Mouse (Mus musculus) C2C12 (cell line): ENCODE measurements around the gene Trnt1. TPM values are rescaled to one million over a fixed set of nuclear protein-coding genes. Genes with fewer than 3 reads are reported as not detected.
A peak's percentile ranks its signal among the peaks of the same experiment; 100 is the strongest.

Source experiments
- H3K27me3 ChIP-seq: one replicate; pipeline ENCODE4 v1.6.1; 2011; ENCODE audit not compliant: control insufficient read depth, insufficient read depth, insufficient read length
- H3K36me3 ChIP-seq: one replicate; pipeline ENCODE4 v1.6.1; 2011; ENCODE audit not compliant: control insufficient read depth, insufficient read depth
- H3K4me3 ChIP-seq: one replicate; pipeline ENCODE4 v1.5.1; 2011; ENCODE audit warnings: mild to moderate bottlenecking, control low read depth; ENCODE audit not compliant: poor library complexity, insufficient read depth, severe bottlenecking
- H3K79me2 ChIP-seq: one replicate; pipeline ENCODE4 v1.6.1; 2011; ENCODE audit not compliant: control insufficient read depth, insufficient read depth
- H3K79me3 ChIP-seq: one replicate; pipeline ENCODE4 v1.6.1; 2011; ENCODE audit warnings: low read depth, control low read depth
- H3ac ChIP-seq: one replicate; pipeline ENCODE3; 2011; ENCODE audit warnings: low read depth; ENCODE audit not compliant: control insufficient read depth, insufficient read length
- CEBPB ChIP-seq: IDR thresholded peaks from one replicate; pipeline ENCODE4 v1.6.1; 2011; ENCODE audit warnings: low read depth, mild to moderate bottlenecking, control low read depth, moderate library complexity
- CTCF ChIP-seq: IDR thresholded peaks from one replicate; pipeline ENCODE4 v1.5.1; 2011; ENCODE audit not compliant: control insufficient read depth, insufficient read depth, insufficient read length
- MAX ChIP-seq: IDR thresholded peaks from one replicate; pipeline ENCODE4 v1.6.1; 2011; ENCODE audit warnings: mild to moderate bottlenecking, control low read depth
- MYOG ChIP-seq: IDR thresholded peaks from one replicate; pipeline ENCODE4 v1.6.1; 2011; ENCODE audit not compliant: control insufficient read depth, insufficient read length; ENCODE audit errors: extremely low read depth
- USF1 ChIP-seq: IDR thresholded peaks from one replicate; pipeline ENCODE4 v1.6.1; 2011; ENCODE audit warnings: low read depth, mild to moderate bottlenecking, control low read depth, moderate library complexity
- polyA plus RNA-seq: library from polyadenylated mRNA; unstranded; fragments of >200 nt; fragmentation: generic; extraction: Trizol; gene quantifications from one replicate; pipeline ENCODE4 v1.2.1, GENCODE M21; 2012; ENCODE audit warnings: missing spikeins

The Trnt1 gene
- polyA plus RNA-seq, 1 experiment: 12.9 TPM

- Histone ChIP-seq H3K36me3 (no peaks in the 10 kb centered on the region), H3K79me2 (no peaks in the 10 kb centered on the region)
Observed at GRCm38 (mm10) chr6:106822329-106822728, 53.4 kb downstream of the Trnt1 start.

More at GRCm38 (mm10) chr6:106822329-106822728, 53.4 kb downstream of the Trnt1 start:
- H3K79me3 ChIP-seq: no peaks in the 10 kb centered on the region
- H3K4me3 ChIP-seq: no peak overlapping the region
- no peak overlapping the region for H3ac ChIP-seq
- H3K27me3 ChIP-seq: no peaks in the 10 kb centered on the region
- TF ChIP-seq MYOG (no peak), MAX (no peak), CTCF (peak; percentile 17), CEBPB (no peak), USF1 (no peak)

Other genes starting within 250 kb of the Trnt1 start
- not detected for gene Il5ra, start 20.1 kb upstream of the Trnt1 start, polyA plus RNA-seq
- gene Crbn, start 31.0 kb downstream of the Trnt1 start, polyA plus RNA-seq: 7.9 TPM